Mouse (Mus musculus): ENCODE data around the gene Mrpl18.

- TF ChIP-seq CTCF (IDR thresholded peaks at IDR 0.05; ENCODE audit: extremely low read depth, insufficient read depth, low read length): no peak
- TF ChIP-seq POLR2A (IDR thresholded peaks at IDR 0.05; ENCODE audit: extremely low read depth, insufficient read depth, low read length): no peak
Observed at GRCm38 (mm10) chr17:12938077-12938476, 21.9 kb upstream of the Mrpl18 start.
